Mouse (Mus musculus) urinary bladder, adult 2 months (tissue): ENCODE data around the gene Rtf2. TPM values are rescaled to one million over a fixed set of nuclear protein-coding genes. Genes with fewer than 3 reads are reported as not detected.

ENCODE experiments used
- DNase-seq: peaks from one replicate; pipeline ENCODE4 v3.0.0; 2022; ENCODE audit warnings: low spot score
- polyA plus RNA-seq: library from polyadenylated mRNA; depleted of rRNA; stranded (reverse); fragments of >200 nt; gene quantifications from 2 replicates; pipeline ENCODE4 v1.2.3, GENCODE M21; 2012; rRNA removed

The Rtf2 gene
- polyA plus RNA-seq, 1 experiment, result 72.6 TPM

DNA sequence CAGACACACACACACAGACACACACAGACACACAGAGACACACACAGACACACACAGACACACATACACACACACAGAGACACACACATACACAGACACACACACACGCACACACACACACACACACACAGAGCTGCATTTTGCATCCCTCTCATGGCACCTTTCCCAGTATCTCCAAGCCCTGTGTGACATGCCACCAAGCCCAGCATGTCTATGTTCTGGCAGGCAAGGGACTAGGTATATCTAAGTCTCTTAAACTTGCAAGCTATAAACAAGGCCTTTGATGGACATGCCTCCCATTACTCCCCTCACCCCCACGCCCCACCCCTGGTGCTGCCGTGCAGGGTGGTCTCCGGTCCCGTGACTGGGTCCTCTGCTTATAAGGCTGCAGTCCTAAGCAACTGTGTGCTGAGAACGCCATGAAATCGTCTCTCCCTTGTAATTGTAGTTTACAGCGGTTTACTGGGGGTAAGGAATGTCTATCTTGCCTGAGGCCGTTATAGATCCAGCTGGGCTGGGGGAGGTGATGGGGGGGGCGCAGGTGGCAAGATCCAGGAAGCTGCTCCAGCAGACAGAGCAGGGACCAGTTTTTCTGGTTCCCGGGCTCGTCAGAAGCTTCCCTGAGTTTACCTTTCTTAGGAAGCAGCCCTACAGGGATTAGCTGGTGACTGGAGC lies 44.5 kb downstream of the Rtf2 start:
- DNase-seq, result no peak

DNA sequence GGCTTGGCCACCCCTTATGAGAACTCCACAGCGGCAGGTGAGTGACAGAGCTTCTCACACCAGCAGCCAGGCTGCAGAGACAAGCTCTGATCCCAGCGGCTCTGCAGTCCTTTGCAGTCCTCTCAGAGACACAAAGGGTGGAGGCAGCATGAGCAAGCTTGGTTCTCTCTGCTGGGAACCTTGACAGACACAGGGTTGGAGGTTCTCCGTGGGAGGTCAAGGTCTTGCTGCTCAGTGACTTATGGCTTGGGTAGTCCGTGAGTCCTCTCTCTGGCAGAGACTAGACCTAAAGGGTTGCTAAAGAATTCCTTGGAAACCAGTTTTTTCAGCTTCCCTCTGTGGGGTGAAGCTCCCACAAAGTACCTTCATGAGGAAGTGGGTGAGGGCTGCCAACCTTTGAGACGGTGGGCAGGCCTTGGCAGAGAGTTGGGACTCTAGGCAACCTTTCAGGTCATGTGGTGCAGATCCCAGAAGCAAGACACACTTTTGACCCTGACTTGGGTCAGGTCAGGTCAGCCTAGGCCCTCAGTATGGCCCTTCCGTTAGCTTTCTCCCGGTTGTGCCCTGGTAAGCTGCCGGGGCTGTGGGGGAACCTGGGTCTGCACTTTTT lies 56.5 kb downstream of the Rtf2 start:
- no peak for DNase-seq

DNA sequence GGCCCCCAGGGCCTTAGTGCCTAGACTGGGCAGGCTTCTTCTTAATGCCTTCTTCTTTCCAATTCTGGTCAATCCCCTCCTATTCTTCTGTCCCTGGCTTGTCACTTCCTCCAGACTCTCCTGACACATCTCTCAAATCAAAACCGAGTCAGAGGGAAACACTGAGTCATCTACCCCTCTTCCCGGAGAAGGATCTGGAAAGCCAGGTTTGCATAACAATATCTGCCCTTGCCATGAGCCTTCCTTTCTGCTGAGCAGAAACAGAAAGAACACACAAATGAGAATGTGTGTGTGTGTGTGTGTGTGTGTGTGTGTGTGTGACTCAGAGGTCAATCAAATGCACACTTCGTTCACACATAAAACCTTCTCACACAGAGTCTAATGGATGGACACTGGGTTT lies 58.5 kb downstream of the Rtf2 start:
- no peak for DNase-seq

DNA sequence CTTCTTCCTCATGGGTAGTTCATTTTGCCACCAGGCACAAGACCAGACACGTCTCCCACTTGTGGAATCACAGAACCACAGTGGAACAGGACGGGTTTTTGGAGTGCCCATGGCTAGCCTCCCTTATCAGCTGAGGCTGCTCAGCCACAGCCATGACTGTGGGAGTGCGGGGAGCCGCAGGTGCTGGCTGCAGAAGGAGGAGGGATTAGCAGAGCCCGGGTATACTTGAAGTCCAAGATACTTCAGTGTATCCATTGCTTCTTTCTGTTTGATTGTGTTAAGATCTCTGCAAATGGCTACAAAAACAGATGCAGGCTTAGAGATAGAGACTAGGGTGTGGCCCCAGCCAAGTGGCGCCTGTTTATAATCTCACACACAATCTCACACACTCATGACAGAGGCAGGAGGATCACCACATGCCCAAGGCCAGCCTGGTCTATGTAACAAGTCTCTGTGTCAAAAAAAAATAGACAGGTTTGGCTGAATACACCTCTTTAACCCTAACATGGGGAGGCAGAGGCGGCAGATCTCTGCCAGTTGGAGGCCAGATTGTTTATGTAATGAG lies 60.5 kb downstream of the Rtf2 start:
- no peak for DNase-seq

DNA sequence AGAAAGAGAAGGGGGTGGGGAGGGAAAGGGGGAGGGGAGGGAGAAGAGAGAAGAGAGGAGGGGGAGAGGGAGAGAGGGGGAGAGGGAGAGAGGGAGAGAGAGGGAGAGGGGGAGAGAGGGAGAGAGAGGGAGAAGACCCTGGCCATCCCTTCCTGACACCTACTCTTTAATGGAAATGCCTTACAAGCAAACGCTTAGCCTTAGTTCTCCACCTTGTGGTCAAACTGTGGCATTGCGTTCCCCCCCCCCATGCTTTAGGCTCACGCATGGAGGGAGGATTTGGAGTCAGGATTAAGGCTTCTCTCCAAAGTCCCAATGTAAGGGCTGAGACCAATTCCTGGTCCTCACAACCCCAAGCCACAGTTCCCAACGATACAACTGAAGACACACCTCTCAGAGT lies 61.0 kb downstream of the Rtf2 start:
- DNase-seq, result no peak

DNA sequence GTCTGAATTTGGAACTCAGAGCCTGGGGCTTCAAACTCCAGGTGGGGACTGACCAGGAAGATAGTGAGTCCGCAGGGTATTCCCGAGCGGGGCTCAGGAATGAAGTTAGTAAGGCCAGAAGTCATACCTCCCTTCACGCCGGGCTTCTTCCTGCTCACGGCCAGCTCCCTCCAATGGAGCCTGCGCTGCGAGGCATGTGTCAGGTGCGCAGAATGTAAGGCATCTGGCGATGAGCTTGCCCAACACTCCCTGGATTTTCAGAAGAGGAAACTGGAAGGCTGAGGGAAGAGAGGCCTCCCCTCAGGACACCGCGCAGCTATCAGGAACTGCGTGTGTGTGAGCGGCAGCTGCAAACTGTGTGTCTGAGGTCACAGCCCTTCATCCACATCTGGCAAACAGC lies 61.8 kb downstream of the Rtf2 start:
- DNase-seq, result no peak

DNA sequence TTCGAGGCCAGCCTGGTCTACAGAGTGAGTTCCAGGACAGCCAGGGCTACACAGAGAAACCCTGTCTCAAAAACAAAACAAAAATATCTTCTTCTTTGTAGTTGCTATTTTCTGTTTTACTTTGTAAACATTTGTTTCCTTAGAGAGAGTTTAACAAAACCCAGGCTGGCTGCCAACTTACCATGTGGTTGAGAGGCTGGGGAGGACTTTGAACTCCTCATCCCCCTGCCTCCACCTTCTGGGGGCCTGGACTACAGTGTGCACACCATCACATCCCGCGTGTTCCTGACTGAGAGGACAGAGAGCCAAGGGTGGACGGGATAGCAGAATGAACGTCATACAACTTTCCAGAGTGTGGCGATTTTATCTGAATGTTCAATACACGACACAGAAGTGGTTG lies 65.8 kb downstream of the Rtf2 start:
- DNase-seq, result no peak

DNA sequence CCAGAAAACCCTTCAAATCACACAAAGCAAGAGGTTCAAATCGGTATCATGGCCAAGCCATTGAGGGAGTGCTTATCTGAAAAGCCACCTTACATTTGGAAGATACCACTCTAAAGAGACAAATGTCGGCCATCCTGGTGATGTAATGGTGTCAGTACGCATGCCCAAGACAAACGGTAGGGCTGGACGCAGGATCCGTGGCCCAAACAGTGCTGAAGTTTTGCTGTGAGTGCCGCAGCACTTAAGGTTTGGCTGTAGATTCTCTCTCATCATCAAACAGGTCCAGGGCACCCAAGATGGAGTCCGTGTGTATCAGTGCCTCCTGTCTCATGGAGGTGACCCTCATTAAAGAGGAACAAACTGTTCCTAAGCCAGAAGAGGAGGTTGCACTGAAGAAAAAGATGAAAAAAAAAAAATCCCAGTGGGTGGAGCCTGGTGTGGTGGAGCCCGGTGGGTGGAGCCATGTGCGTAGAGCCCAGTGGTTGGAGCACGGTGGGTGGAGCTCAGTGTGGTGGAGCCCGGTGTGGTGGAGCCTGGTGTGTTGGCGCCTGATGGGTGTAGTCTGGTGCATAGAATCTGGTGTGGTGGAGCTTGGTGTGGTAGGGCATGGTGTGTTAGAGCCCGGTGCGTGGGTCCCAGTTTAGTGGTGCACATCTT lies 69.8 kb downstream of the Rtf2 start:
- DNase-seq, result no peak

DNA sequence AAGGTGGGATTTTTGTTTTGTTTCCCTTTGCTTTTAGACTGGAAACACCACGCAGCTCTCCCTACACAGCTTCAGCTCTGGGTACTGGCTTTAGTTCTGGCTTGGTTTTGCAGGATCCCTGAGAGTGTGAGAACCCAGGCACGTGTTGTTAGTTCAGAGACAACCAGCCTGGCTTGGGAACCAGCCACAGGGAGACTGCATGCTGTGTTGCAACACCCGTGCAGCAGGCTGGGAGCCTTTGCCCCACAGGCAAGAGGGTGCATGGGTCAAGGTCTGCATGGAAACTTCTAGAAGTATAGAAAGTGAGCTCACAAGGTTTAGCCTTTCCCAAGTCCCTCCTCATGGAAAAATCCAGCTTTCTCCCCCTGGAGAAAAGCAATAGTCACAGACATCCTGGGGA lies 70.5 kb downstream of the Rtf2 start:
- no peak for DNase-seq

DNA sequence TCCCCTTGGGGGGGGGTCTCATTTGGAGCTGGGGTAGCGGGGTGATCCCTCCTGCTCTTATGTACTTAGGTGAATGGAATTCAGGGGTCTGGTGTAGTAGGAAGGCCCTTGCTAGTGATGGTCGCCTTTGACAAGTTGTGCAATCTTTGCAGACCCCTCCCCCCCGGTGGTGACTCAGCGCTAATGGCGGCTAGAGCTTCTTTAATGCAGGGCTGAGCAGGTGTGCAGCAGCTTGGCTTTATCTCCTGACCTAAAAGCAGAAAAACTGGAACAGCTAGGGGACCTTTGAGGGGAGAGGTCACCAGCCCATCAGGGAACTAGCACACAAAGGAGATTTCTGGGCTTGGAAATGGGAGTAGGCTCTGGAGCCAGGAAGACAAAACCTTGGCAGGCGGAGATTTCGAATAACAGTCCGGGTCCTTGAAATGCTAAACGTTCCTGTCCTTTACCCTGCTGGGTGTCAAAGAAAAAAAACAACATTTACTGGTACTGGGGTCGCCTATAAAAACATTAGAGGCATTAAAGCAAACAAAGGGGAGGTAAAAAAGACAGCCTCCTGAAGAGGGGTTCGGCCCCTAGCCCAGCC lies 76.1 kb downstream of the Rtf2 start:
- no peak for DNase-seq

Other genes with a start within 250 kb of the Rtf2 start
- not detected in 2 replicates for gene Mc3r, start 192.1 kb upstream of the Rtf2 start, polyA plus RNA-seq
- gene Fam210b, start 95.0 kb upstream of the Rtf2 start, polyA plus RNA-seq, result 20.6 and 22.6 TPM in 2 replicates
- 3.0 and 3.1 TPM in 2 replicates for gene Aurka, start 70.0 kb upstream of the Rtf2 start, polyA plus RNA-seq
- gene Cstf1, start 69.9 kb upstream of the Rtf2 start, polyA plus RNA-seq, result 27.0 and 28.1 TPM in 2 replicates
- 0.88 and 1.3 TPM in 2 replicates for gene Cass4, start 46.8 kb upstream of the Rtf2 start, polyA plus RNA-seq
- gene Gcnt7, start 18.0 kb downstream of the Rtf2 start, polyA plus RNA-seq, result 0.04 TPM in 1 of 2 replicates, not detected in the other
- gene Fam209, start 32.0 kb downstream of the Rtf2 start, polyA plus RNA-seq, result 0.26 and 0.59 TPM in 2 replicates
- gene Tfap2c, start 109.0 kb downstream of the Rtf2 start, polyA plus RNA-seq, result 4.9 and 5.5 TPM in 2 replicates